Mouse (Mus musculus) left cerebral cortex, adult 8-10 months (tissue): ENCODE results near the gene Wdr83. TPM values are rescaled to one million over a fixed set of nuclear protein-coding genes. Genes with fewer than 3 reads are reported as not detected.

Experiments used
- DNase-seq, 2 experiments: peaks; one replicate each; pipeline ENCODE4 v3.0.0; 2022; ENCODE audit warnings: low spot score in 2 of 2
- microRNA-seq, 2 experiments: library from miRNA; unstranded; fragments of <30 nt; microRNA quantifications; one replicate each; pipeline ENCODE4 v1.2.0; 2022
- total RNA-seq, 4 experiments: library from RNA; stranded (reverse); gene quantifications; 2 replicates each; pipeline ENCODE4 v1.2.4; 2022

The Wdr83 gene
- total RNA-seq, 4 experiments from 2014 or later = 20.0 to 35.2 (median 26.5) TPM

GRCm38 (mm10) chr8:85035728-85036310 is 45.3 kb downstream of the Wdr83 start:
- no peak for DNase-seq

GRCm38 (mm10) chr8:85035165-85035727 is 45.9 kb downstream of the Wdr83 start:
- DNase-seq = no peak

DNA sequence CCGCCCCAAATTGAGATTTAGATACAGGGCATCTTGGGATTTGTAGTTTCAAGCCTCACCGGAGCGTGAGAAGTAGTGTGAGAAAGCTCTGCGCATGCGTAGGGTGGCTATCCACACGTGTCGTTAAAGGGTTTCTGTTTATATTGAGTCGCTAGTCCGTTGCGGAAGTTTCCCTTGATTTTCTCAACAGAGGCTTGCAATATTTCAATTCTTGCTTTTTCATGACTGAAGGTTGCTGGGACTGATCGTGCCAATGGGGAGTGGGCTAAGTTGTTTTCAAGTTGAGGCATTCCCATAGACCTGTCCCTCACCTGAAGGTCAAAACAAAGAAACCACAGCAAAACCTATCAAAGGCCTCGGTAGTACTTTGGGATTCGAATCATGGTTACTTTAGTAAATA is 46.3 kb downstream of the Wdr83 start:
- DNase-seq = peak in 1 of 2 experiments; percentile 61

DNA sequence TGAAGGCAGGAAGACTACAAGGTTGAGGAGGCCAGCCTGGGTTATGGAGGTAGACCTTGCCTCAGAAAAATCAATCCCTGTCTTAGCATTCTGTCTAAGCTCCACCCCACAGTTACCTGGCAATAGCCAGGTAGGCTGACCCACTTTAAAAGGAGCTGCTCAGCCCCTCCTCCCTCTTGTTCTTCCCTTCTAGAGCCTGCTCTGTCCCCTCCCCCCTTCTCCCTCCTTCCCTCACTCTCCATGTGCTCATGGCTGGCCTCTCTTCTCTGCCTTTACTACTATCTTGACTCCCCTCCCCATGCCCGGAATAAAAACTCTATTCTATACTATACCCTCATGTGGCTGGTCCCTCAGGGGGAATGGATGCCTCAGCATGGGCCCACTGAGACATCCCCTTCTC is 47.2 kb downstream of the Wdr83 start:
- no peak for DNase-seq

GRCm38 (mm10) chr8:85032622-85033311 is 48.3 kb downstream of the Wdr83 start:
- no peak for DNase-seq

DNA sequence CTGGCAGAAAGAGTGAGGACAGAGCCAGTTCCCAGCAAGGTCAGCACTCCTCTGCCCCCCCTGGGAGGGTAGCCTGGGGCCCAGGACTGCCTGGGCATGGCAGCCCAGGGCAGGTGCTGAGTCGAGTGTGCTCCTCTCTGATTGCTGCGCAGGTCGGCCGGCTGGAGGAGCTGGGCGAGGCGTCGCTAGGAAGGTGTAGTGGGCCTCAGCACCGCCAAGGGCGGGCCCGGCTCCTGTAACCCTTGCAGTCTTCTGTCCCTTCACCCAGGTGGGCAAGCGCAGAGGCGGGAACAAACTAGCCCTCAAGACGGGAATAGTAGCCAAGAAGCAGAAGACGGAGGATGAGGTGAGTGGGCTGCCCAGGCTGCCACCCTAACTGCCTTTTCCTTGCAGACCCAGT is 51.8 kb downstream of the Wdr83 start:
- no peak for DNase-seq

- DNase-seq = no peak
Observed at GRCm38 (mm10) chr8:85027922-85028321, 53.2 kb downstream of the Wdr83 start.

- no peak for DNase-seq
Observed at GRCm38 (mm10) chr8:85027516-85027855, 53.6 kb downstream of the Wdr83 start.

GRCm38 (mm10) chr8:85026670-85027515 is 54.2 kb downstream of the Wdr83 start, which contains the start of gene Trir:
TSS of gene Trir (plus strand) at chr8:85026823.
- peak; percentile 92 to 95 for DNase-seq

DNA sequence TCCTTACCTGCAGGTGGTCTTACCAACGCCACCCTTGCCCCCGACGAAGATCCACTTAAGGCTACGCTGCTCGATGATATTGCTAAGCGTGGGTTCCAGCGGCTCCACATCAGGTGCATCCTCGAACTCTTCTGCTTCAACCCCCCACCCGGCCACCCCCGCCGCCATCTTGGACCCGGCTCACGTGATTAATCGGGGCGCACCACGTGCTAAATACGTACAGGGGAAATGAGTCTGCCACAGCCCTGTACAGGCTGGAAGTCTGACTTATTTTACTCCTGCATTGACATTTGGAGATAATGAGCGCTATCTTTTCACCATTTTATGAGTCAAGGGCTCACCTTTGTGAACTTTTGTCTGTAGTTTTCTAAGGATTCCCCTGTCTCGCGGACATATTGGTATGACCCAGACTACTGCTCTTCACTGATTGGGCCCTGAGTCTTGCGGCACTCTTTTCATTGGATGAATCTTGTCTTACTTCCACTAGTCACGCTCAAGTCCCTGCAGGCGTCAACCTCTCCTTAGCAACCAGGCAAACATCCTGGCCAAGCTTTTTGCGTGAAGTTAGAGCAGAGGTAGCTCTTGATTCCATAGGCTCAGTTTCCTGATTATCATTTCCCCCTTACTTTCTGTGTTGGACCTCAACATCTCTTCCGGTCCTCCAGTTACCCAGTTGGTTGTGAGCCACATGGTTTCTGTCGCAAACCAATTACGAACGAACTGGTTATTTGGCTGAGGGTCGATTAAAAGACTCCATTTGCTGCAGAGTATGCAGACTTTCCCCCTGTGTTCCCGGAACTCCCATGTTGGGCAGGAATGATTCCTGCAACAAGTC is 55.8 kb downstream of the Wdr83 start, which contains the start of gene Asna1:
TSS of gene Asna1 (minus strand) at position 184 of the 835 bp plus-strand sequence.
- peak; percentile 76 to 87 for DNase-seq

Small RNA genes within 50 kb of the gene (microRNA-seq; reads per million reads assigned to microRNA genes)
- gene Gm23388 (0 to 0.21 reads per million in 2 experiments), gene Mir7070 (1.3 to 5.7 reads per million in 2 experiments)

Other genes with a start within 250 kb of the Wdr83 start
- 10 to 100 TPM; 23.3 to 28.4 (median 24.7) TPM for gene Gadd45gip1, start 249.8 kb downstream of the Wdr83 start, total RNA-seq
- 10 to 100 TPM; 72.4 to 90.1 (median 79.4) TPM for gene Rad23a, start 240.6 kb downstream of the Wdr83 start, total RNA-seq
- gene Calr, start 234.4 kb downstream of the Wdr83 start, total RNA-seq = 100 to 1,000 TPM; 333 to 426 (median 383) TPM
- 10 to 100 TPM; 39.6 to 48.5 (median 43.7) TPM for gene Farsa, start 224.3 kb downstream of the Wdr83 start, total RNA-seq
- gene Syce2, start 209.2 kb downstream of the Wdr83 start, total RNA-seq = 1 to 10 TPM; 6.3 to 8.0 (median 6.8) TPM
- gene Gcdh, start 187.4 kb downstream of the Wdr83 start, total RNA-seq = 10 to 100 TPM; 29.8 to 43.0 (median 36.5) TPM
- gene Klf1, start 179.4 kb downstream of the Wdr83 start, total RNA-seq = not detected
- 10 to 100 TPM in 1 of 4 experiments, 1 to 10 TPM in 3; 5.0 to 12.2 (median 7.1) TPM for gene Dnase2a, start 172.7 kb downstream of the Wdr83 start, total RNA-seq
- 10 to 100 TPM; 69.1 to 76.7 (median 74.1) TPM for gene Mast1, start 143.9 kb downstream of the Wdr83 start, total RNA-seq
- 1 to 10 TPM; 1.2 to 1.5 (median 1.3) TPM for gene Rtbdn, start 134.3 kb downstream of the Wdr83 start, total RNA-seq
- gene Gm49661, start 111.9 kb downstream of the Wdr83 start, total RNA-seq = 1 to 10 TPM in 1 of 4 experiments, not detected in 3; 1.8 TPM
- 100 to 1,000 TPM; 328 to 384 (median 347) TPM for gene Prdx2, start 111.7 kb downstream of the Wdr83 start, total RNA-seq
- 10 to 100 TPM; 45.9 to 60.0 (median 49.6) TPM for gene Rnaseh2a, start 111.5 kb downstream of the Wdr83 start, total RNA-seq
- gene Junb, start 102.6 kb downstream of the Wdr83 start, total RNA-seq = 10 to 100 TPM; 39.3 to 88.9 (median 65.7) TPM
- gene Hook2, start 90.7 kb downstream of the Wdr83 start, total RNA-seq = 10 to 100 TPM in 2 of 4 experiments, 1 to 10 TPM in 2; 9.0 to 13.0 (median 10.3) TPM
- not detected for gene Best2, start 66.8 kb downstream of the Wdr83 start, total RNA-seq
- gene Asna1, start 56.0 kb downstream of the Wdr83 start, total RNA-seq = 100 to 1,000 TPM; 126 to 130 (median 127) TPM
- gene Trir, start 54.5 kb downstream of the Wdr83 start, total RNA-seq = 100 to 1,000 TPM; 100 to 127 (median 115) TPM
- gene Tnpo2, start 44.4 kb downstream of the Wdr83 start, total RNA-seq = 100 to 1,000 TPM; 134 to 186 (median 156) TPM
- 10 to 100 TPM; 20.1 to 22.0 (median 21.1) TPM for gene Fbxw9, start 21.3 kb downstream of the Wdr83 start, total RNA-seq
- not detected for gene Gm5741, start 13.3 kb downstream of the Wdr83 start, total RNA-seq
- 10 to 100 TPM; 63.5 to 75.3 (median 64.9) TPM for gene Dhps, start 9.5 kb downstream of the Wdr83 start, total RNA-seq
- gene Wdr83os, start 566 bp downstream of the Wdr83 start, total RNA-seq = 10 to 100 TPM; 51.1 to 64.5 (median 59.6) TPM
- gene Man2b1, start 2.0 kb upstream of the Wdr83 start, total RNA-seq = 10 to 100 TPM; 33.3 to 74.2 (median 49.2) TPM
- gene Zfp791, start 41.8 kb upstream of the Wdr83 start, total RNA-seq = 10 to 100 TPM in 1 of 4 experiments, 1 to 10 TPM in 3; 6.5 to 10.2 (median 8.2) TPM
- not detected for gene Cks1brt, start 70.6 kb upstream of the Wdr83 start, total RNA-seq
- gene Olfr371, start 144.7 kb upstream of the Wdr83 start, total RNA-seq = not detected
- 10 to 100 TPM; 25.7 to 30.9 (median 28.3) TPM for gene Orc6, start 218.3 kb upstream of the Wdr83 start, total RNA-seq
- 100 to 1,000 TPM; 121 to 134 (median 127) TPM for gene Vps35, start 218.5 kb upstream of the Wdr83 start, total RNA-seq